Mouse (Mus musculus) testis, postnatal 14 days (tissue): ENCODE results near the gene Ros1.

ENCODE experiments used
- DNase-seq: peaks from one replicate; pipeline ENCODE4 v3.0.0; 2021; ENCODE audit warnings: low spot score

Gene Ros1

DNA sequence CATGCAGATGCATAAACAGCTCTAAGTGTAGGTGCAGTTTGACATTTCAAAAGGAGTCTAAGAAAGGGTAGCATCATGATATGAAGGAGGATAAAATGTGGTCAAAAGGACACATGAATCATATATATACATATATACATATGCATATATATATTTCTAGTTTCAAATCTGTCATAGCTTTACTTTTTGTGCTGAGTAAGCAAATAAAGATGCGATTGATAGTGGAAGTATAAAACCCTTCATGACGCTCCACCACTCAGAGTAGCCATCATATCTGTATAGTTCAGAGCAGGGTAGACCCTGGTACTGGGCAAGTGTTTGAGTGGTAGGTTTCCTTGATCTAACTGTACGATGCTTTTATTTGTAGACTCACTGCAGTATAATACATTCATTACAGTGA, 35.3 kb downstream of the Ros1 start:
- no peak for DNase-seq

DNA sequence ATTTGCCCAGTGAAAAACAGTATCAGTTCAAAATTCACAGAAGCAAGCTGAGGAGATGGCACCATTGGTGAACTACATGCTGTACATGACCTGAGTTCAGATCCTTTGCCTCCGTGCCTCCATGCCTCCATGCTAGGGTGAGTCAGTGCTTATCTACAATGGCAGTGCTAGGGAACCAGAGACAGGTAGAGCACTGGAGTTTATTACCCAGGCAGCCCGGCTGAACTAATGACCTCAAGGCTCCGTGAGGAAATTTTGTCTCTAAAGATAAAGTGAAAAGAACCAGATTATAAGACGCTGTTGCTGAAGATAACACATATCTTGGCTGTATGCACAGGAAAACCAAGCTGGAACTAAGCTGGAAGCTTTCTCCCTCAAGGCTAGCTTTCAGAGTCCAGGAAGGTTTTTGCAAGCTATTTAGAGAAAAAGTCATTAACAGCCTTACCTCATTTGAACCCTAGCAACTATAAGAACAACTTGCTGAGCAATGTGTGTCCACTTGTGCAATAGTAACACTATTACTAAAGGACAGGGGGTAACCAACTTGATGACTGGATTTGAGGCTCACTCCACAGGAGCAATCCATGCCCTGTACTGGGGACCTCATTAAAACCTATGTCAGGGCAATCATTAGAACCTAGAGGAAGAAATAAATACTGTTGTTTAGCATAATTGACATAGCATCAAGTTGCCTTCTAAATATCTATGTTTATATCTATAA, 61.5 kb downstream of the Ros1 start:
- DNase-seq = no peak

GRCm38 (mm10) chr10:52130762-52131161, 64.3 kb downstream of the Ros1 start:
- no peak for DNase-seq

DNA sequence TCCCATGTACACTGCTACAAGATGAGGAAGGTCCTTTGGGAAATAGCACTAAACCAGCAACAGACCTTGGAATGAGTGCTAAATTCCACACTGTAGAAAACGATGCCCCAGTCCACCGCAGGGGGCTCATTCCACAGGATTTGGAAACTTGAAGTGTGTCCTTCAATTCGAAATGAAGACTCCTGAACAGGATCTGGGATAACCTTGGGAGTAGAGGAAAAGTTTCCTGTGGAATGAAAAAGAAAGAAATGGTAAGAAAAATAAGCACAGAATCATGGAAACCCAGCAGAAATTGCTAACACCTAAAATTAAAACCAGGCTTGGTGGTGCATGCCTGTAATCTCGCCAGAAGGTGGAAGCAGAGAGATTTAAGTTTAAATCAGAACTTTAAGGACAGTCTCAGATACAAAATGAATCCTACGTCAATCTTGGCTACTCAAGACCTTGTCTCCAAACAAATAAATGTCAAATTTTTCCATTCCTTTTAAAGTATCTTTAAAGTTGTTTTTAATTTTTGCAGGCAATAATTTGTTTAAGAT, 66.1 kb downstream of the Ros1 start:
- DNase-seq = no peak

DNA sequence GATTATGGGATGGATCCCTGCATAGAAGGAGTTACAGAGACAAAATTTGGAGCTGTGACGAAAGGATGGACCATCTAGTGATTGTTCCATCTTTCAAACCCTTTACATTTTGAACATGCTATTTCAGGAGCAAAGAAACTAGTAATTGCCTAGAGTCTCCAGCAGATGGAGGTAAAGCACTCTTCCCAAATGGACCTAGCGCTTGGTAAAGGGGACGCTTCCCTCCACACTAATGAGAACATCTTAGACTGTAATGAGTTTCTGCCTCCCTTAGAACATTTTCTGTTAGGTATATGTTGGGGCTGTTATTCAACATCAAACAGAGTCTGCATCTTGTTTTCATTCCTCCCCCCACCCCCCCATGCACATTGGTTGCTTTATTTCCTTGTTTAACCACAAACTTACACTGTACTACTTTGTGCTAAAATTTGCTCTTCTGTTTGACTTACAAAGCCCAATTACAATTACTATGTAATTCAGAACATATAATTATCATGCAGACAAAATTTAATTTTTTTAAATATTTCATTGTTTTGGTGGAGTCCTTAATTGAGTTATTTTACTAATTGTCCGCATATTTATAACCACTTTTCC, 88.8 kb downstream of the Ros1 start:
- DNase-seq = no peak

DNA sequence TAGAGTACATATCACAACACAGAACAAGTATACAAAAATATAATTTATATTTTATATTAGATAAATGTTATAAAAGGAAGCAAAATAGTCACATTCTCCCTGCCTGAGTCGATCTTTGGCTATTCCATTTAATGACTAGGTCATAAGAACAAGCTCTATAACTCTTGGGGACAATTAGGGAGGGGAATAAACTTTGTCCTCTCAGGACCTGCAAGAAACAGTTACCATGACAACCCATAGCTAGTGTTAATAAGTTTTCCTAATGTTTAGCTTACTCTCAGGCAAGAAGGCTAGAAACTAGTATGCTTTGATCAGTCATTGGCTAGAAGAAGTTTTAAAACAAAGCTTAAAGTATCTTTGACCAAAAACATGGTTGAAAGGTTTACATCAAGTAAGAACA, 93.8 kb downstream of the Ros1 start:
- DNase-seq = no peak

- DNase-seq = no peak
These were observed 102.9 kb downstream of the Ros1 start for GRCm38 (mm10) chr10:52092181-52092580.

DNA sequence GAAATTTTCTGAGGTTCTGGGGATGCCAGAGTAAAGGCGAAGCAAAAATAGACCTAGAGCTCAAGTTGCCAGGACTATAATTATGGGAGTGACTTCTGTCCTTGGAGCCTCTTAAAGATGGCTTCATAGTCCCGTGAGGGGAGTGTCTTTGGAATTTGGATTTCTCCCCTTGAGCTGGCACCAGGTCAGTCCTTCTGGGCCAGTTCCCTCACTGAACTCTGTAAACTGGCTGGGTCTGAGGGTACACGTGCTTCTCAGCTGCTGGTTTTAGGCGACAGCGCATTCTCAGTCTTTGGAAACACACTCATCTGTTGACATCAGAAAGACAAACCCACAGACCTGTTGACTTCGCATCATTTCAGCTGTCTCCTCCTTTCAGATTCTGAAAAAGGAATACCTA, 108.4 kb downstream of the Ros1 start:
- DNase-seq = no peak

DNA sequence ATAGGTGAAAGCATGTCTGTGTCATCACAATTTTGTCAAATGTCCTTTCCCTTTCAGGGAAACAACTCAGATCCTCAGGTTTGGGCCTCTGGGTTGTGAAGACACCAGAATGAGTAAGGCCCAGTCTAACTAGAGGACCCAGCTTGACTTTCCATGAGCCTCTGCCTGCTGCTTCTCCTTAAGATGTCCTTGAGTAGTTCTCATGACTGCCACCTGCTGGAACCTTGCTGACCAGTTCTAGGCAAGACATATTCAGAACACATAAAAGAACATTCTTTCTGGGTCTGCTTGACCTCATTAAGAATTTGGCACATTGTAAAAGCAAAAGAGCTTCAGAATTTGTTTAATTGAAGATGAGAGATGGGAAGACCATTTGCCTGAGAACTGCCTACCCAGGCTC, 122.6 kb downstream of the Ros1 start:
- DNase-seq = no peak

DNA sequence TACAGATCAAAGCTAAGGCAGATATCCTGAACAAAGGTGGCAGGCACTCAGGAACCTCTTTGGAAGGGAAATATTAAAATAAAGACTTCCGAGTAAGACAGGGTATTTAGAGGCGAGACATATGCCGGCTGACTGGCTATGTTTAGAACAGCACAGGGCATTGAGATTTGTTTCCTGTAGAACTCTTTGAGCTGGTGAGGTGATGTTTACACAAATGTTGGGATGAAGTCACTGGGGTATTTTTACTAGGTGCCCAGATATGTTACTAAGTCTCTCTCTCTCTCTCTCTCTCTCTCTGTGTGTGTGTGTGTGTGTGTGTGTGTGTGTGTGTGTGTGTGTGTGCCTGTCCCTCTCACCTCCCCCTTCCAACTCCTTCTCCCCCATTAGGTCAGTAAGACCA, 146.8 kb downstream of the Ros1 start:
- DNase-seq = no peak

DNA sequence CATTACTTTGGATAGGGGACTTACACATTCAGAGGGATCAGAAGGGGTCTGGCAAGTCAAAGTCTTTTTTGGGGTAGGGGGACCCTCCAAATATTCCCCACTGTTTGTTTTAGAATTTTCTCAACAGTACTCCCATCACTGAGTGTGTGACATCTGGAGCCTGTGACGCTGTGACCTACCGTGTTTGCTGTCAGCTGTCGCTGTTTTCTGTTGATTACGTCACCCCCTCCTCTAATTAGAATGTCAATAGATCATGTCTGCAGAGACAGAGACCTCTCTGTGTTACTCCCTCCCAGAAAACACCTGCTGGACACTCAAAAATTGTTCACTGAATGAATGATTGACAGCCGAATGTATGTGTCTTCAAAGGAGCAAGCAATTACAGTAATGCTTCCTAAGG, 152.0 kb downstream of the Ros1 start:
- no peak for DNase-seq

DNA sequence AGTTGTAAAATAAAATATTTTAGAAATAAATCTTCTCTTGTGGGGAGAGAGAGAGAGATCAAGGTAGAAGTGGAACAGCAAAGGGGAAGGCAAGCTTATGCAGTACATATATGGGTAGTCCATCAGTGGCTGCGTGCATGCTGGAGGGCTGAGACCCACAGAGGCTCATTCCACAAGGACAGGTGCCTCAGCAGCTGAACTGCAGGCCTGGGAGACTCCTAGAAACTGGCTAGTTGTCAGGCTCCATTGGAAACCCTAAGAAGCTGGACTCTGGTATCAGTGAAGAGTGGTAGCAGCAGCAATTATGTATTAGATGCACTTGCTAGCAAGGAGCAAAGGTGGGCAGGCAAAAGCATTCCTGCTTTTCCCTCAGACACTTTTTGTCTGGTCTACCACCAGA, 155.7 kb downstream of the Ros1 start:
- no peak for DNase-seq

- DNase-seq = no peak
These were observed 161.3 kb downstream of the Ros1 start for GRCm38 (mm10) chr10:52033729-52034128.

GRCm38 (mm10) chr10:52029421-52030080, 165.5 kb downstream of the Ros1 start:
- no peak for DNase-seq

- DNase-seq = no peak
These were observed 166.3 kb downstream of the Ros1 start for GRCm38 (mm10) chr10:52028561-52029370.

DNA sequence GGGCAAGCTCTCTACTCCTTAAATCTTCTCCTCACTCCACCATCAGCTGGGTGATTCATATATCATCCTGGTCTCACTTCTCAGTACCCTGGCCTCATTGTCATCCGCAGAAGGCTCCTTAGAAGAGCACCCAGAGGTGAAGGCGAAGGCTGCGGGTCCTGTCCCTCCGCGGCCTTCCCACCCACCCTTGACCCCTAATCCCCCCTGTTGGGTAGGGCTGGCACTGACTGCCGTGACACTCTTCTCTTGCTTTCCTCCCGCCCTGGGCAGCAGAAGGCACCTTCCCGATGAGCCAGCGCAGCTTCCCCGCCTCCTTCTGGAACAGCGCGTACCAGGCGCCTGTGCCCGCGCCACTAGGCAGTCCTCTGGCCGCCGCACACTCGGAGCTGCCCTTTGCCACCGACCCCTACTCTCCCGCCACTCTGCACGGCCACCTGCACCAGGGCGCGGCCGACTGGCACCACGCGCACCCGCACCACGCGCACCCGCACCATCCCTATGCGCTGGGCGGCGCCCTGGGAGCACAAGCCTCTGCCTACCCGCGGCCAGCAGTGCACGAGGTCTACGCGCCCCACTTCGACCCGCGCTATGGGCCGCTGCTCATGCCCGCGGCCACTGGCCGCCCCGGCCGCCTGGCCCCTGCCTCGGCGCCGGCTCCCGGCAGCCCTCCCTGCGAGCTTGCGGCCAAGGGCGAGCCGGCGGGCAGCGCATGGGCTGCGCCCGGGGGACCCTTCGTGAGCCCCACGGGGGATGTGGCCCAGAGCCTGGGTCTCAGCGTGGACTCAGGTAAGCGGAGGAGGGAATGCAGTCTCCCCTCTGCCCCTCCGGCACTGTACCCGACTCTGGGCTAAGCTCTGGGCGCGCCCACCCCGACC, 167.6 kb downstream of the Ros1 start:
- DNase-seq = no peak

DNA sequence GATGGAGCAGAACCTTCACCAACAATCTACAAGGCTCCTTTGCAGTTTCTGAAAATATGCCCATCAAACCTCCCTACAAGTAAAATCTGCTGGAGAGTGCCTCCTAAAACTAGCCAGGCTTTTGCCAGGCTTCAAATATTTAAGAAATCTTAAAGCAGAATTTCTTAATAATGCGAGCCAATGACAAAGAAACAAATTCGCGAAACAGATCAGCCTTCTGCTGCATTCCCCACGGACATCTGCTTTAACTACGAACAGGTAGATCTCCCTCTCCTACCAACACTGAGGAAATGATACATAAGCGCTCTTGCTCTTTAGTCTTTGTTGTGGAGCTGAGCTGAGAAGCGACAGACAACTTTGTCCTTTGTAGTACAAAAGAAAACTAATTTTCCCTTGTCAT, 169.2 kb downstream of the Ros1 start:
- DNase-seq = no peak

- no peak for DNase-seq
These were observed 169.8 kb downstream of the Ros1 start for GRCm38 (mm10) chr10:52025291-52025690.

DNA sequence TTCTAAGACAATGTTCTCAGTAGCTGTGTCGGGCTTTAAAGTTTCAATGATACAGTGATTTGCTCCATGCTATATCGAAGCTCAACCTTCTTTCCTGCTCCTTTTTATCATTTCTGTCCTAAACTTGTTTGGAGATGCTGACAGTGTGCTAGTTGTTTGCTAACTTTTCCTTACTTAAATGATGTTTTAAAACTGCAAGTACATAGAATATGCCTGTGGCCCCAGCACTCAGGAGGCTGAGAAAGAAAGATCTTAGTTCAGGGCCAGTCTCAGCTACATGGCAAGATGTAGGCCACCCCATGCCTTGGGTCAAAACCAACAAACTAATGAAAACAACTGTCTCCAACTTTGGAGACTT, 171.0 kb downstream of the Ros1 start:
- DNase-seq = no peak

- no peak for DNase-seq
These were observed 171.6 kb downstream of the Ros1 start for GRCm38 (mm10) chr10:52023213-52024052.
